Mouse (Mus musculus) G1E-ER4 (cell line): ENCODE measurements around the gene Capg. TPM values are rescaled to one million over a fixed set of nuclear protein-coding genes. Genes with fewer than 3 reads are reported as not detected.

Experiments used
- GATA1 ChIP-seq: IDR thresholded peaks from one replicate; pipeline ENCODE4 v1.8.0; 2012; ENCODE audit warnings: low read length, inconsistent platforms
- polyA plus RNA-seq: library from polyadenylated mRNA; stranded (reverse); fragments of >175 nt; gene quantifications from 2 replicates; pipeline ENCODE4 v1.2.3, GENCODE M21; 2012

The Capg gene
- 27.3 and 30.6 TPM in 2 replicates for polyA plus RNA-seq

- no peak for TF ChIP-seq GATA1
Observed at GRCm38 (mm10) chr6:72544283-72544987, at the start of gene Capg. Gene Capg, plus strand, starts transcription at chr6:72544391.

GRCm38 (mm10) chr6:72498950-72499349 lies 45.2 kb upstream of the Capg start:
- TF ChIP-seq GATA1, result no peak

GRCm38 (mm10) chr6:72503309-72503708 lies 40.9 kb upstream of the Capg start:
- no peak for TF ChIP-seq GATA1

GRCm38 (mm10) chr6:72503939-72504338 lies 40.3 kb upstream of the Capg start:
- no peak for TF ChIP-seq GATA1

- TF ChIP-seq GATA1, result no peak
Observed at GRCm38 (mm10) chr6:72506104-72506503, 38.1 kb upstream of the Capg start.

GRCm38 (mm10) chr6:72508596-72508995 lies 35.6 kb upstream of the Capg start:
- TF ChIP-seq GATA1, result no peak

- TF ChIP-seq GATA1, result no peak
Observed at GRCm38 (mm10) chr6:72509872-72510435, 34.2 kb upstream of the Capg start.

GRCm38 (mm10) chr6:72510686-72511421 lies 33.3 kb upstream of the Capg start:
- no peak for TF ChIP-seq GATA1

- TF ChIP-seq GATA1, result peak; percentile 69
Observed at GRCm38 (mm10) chr6:72512386-72513070, 31.7 kb upstream of the Capg start.

GRCm38 (mm10) chr6:72513071-72513440 lies 31.1 kb upstream of the Capg start:
- no peak for TF ChIP-seq GATA1

- TF ChIP-seq GATA1, result no peak
Observed at GRCm38 (mm10) chr6:72515644-72516043, 28.5 kb upstream of the Capg start.

GRCm38 (mm10) chr6:72518842-72519241 lies 25.3 kb upstream of the Capg start:
- no peak for TF ChIP-seq GATA1

- TF ChIP-seq GATA1, result no peak
Observed at GRCm38 (mm10) chr6:72519303-72519702, 24.9 kb upstream of the Capg start.

GRCm38 (mm10) chr6:72519892-72520663 lies 24.1 kb upstream of the Capg start:
- no peak for TF ChIP-seq GATA1

- TF ChIP-seq GATA1, result no peak
Observed at GRCm38 (mm10) chr6:72520904-72521303, 23.3 kb upstream of the Capg start.
